ENCODE assay signal across 8 mouse cellular contexts in genomic region chr2:65620556-65621166, GRCm38 (mm10). TPM values are rescaled to one million over a fixed set of nuclear protein-coding genes. Genes with fewer than 3 reads are reported as not detected.
DNase-seq lines count a peak whose midpoint lies in the region; ATAC-seq lines count a peak whose summit lies in the region.

Gene Scn2a (plus strand): TSS chr2:65620771.

- H3K9me3 ChIP-seq in forebrain, embryonic 16.5 days (ENCODE audit: control insufficient read depth, low read length), result no peaks in the 10 kb centered on the region
- H3K9me3 ChIP-seq in midbrain, embryonic 14.5 days (ENCODE audit: control insufficient read depth, low read length), result no peaks in the 10 kb centered on the region
- no peaks in the 10 kb centered on the region for H3K9me3 ChIP-seq in heart, embryonic 12.5 days (replicated peaks)

- peak within 1 kb of the TSS; percentile 54 for H3K9ac ChIP-seq in forebrain, embryonic 16.5 days (replicated peaks; ENCODE audit: low read depth, low read length)
- H3K9ac ChIP-seq in midbrain, embryonic 14.5 days (replicated peaks; ENCODE audit: low read length), result peak within 1 kb of the TSS; percentile 39
- no peak within 1 kb of the TSS for H3K9ac ChIP-seq in heart, embryonic 12.5 days

- ATAC-seq in cerebellum, adult (ENCODE audit: insufficient number of reproducible peaks, low FRiP score, low TSS enrichment), result peak; percentile 38
- ATAC-seq in forebrain, embryonic 16.5 days, result peak; percentile 74
- 0 out of 2 replicates have a peak, but pooled peaks have one; percentile 44 for ATAC-seq in midbrain, embryonic 14.5 days (ENCODE audit: low FRiP score, low TSS enrichment)
- ATAC-seq in heart, embryonic 12.5 days (ENCODE audit: insufficient number of reproducible peaks, low FRiP score), result no peak

- DNase-seq in 3T3-L1 (ENCODE audit: low read depth, low spot score), result peak; percentile 72
- peak; percentile 51 for DNase-seq in 416B (ENCODE audit: low read depth)
- peak; percentile 68 for DNase-seq in layer of hippocampus, adult 9-10 months (ENCODE audit: low spot score)
- peak; percentile 87 for DNase-seq in midbrain, embryonic 14.5 days
- no peak for DNase-seq in B cell, adult 2 months

- 34% methylated on average over 9 of the region's 9 CpGs for WGBS in forebrain, embryonic 16.5 days
- WGBS in midbrain, embryonic 14.5 days, result 38% methylated on average over 9 of the region's 9 CpGs
- WGBS in heart, embryonic 12.5 days, result 47% methylated on average over 9 of the region's 9 CpGs

- peak within 1 kb of the TSS; percentile 74 for H3K27ac ChIP-seq in forebrain, embryonic 16.5 days (ENCODE audit: low read length)
- H3K27ac ChIP-seq in midbrain, embryonic 14.5 days (replicated peaks; ENCODE audit: low read depth, low read length), result peak within 1 kb of the TSS; percentile 71
- H3K27ac ChIP-seq in heart, embryonic 12.5 days (ENCODE audit: poor library complexity, severe bottlenecking), result no peak within 1 kb of the TSS

- peak within 1 kb of the TSS; percentile 42 for H3K4me3 ChIP-seq in forebrain, embryonic 16.5 days (replicated peaks; ENCODE audit: low read length)
- H3K4me3 ChIP-seq in midbrain, embryonic 14.5 days (replicated peaks; ENCODE audit: low read depth, low read length), result peak within 1 kb of the TSS; percentile 46
- no peak within 1 kb of the TSS for H3K4me3 ChIP-seq in heart, embryonic 12.5 days

- no peaks in the 10 kb centered on the region for H3K36me3 ChIP-seq in forebrain, embryonic 16.5 days (ENCODE audit: control insufficient read depth, insufficient read depth)
- H3K36me3 ChIP-seq in midbrain, embryonic 14.5 days (ENCODE audit: control insufficient read depth, insufficient read depth, low read length), result no peaks in the 10 kb centered on the region
- no peaks in the 10 kb centered on the region for H3K36me3 ChIP-seq in heart, embryonic 12.5 days

- H3K4me1 ChIP-seq in forebrain, embryonic 16.5 days (replicated peaks; ENCODE audit: control insufficient read depth, insufficient read depth, low read length), result peaks cover 4% of the 10 kb centered on the region; the same call in 1 of the 2 replicates
- H3K4me1 ChIP-seq in midbrain, embryonic 14.5 days (ENCODE audit: control insufficient read depth, insufficient read depth, low read length), result peaks cover 7% of the 10 kb centered on the region; the same call in 1 of the 2 replicates
- no peaks in the 10 kb centered on the region for H3K4me1 ChIP-seq in heart, embryonic 12.5 days (replicated peaks)

- peak within 1 kb of the TSS; percentile 46 for H3K4me2 ChIP-seq in forebrain, embryonic 16.5 days (ENCODE audit: low read length)
- H3K4me2 ChIP-seq in midbrain, embryonic 14.5 days (ENCODE audit: low read length), result peak within 1 kb of the TSS; percentile 51
- no peak within 1 kb of the TSS for H3K4me2 ChIP-seq in heart, embryonic 12.5 days

- H3K27me3 ChIP-seq in forebrain, embryonic 16.5 days (replicated peaks; ENCODE audit: control insufficient read depth, insufficient read depth, low read length), result no peaks in the 10 kb centered on the region
- H3K27me3 ChIP-seq in midbrain, embryonic 14.5 days (ENCODE audit: control insufficient read depth, insufficient read depth, low read length), result no peaks in the 10 kb centered on the region
- no peaks in the 10 kb centered on the region for H3K27me3 ChIP-seq in heart, embryonic 12.5 days (replicated peaks)

RNA-seq across cellular contexts. Expression of gene Scn2a, which starts in this region (rescaled TPM):
- 35.2 and 42.8 TPM in 2 replicates for polyA plus RNA-seq in forebrain, embryonic 16.5 days (2015; fragmentation: Nextera tagmentation; extraction: Ambion mirVana)
- 40.6 and 47.4 TPM in 2 replicates for polyA plus RNA-seq in midbrain, embryonic 14.5 days (2014; fragmentation: Nextera tagmentation; extraction: Ambion mirVana)
- polyA plus RNA-seq in heart, embryonic 12.5 days (2016; fragmentation: Nextera tagmentation; extraction: Ambion mirVana), result 1.1 and 1.5 TPM in 2 replicates

Comparison
In these comparisons a context has a peak if more than half of its experiments do, and no peak if none do; other contexts are left out.
1. RNA of gene Scn2a (polyA plus RNA-seq): 40.6 to 47.4 TPM in midbrain, embryonic 14.5 days and 35.2 to 42.8 TPM in forebrain, embryonic 16.5 days; 1.1 to 1.5 TPM in heart, embryonic 12.5 days; every median in the first group is over 10 times any median in the second.
2. DNase-seq: peak in 3T3-L1 (single experiment), 416B (single experiment), layer of hippocampus, adult 9-10 months (single experiment) and midbrain, embryonic 14.5 days (single experiment); none in B cell, adult 2 months (0 of 2).